Mouse (Mus musculus) right cerebral cortex, postnatal 36 days (tissue): ENCODE measurements around the gene Mdm1.

Source experiments
- DNase-seq, 2 experiments: peaks; one replicate each; pipeline ENCODE4 v3.0.0; 2022; ENCODE audit warnings: low spot score in 2 of 2, mixed read lengths in 1 of 2

Mdm1 gene

DNA sequence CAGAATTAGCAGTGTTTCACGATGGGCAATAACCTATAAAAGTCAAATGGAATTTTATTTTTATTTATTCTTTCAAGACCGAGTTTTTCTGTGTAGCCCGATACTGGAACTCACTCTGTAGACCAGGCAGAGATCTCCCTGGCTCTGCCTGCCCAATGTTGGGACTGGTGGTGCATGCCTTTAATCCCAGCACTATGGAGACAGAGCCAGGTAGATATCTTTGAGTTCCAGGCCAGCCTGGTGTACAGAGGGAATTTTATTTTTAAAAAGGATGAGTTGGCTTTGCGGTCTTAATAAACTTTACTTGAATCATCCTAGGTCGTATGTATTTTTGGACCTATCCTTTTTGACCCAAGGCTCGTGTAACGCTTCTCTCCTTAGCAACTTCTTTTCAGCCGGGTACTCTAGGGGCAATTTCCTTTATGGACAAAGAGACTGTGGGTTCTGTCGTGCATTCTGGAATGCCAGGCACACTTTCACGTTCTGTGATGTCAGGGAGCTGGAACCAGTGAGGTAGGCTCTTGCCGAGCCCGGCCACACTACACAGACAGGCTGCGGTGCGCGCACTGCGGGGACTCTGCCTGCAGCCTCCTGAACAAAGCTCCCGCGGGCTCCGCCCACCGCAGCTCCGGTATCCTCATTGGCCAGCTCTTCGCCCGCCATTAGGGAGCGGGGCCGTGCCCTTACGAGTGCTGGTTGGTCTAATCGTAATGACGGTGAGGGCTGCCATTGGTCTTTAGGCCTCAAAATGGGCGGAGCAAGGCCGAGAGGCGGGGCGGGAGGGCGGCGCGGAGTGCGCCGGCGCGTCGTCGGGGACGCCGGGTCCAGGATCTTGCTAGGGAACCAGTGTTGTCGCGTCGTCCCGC lies at the start of gene Mdm1:
Gene Mdm1, plus strand, starts transcription at position 794 of the 866 bp plus-strand sequence.
- peak; percentile 96 to 98 for DNase-seq

DNA sequence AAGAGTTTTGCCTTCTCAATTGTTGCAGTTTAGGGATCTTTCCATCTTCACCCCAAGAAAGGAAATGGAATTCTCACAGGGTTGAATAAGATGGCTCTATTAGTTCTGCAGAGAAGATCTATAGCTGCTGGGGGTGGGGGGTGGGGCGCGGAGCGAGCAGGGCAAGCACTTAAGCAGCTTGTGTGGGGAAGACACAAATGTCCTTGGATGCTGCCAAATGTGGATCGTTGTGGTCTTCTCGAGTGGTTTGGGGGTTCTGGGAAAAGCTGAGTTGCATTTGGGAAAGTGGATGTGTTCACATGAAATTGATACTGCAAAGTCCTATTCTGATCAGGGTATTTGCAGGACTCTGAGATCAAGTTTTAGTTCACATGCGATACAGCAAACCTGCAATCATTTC lies 48.9 kb upstream of the Mdm1 start:
- DNase-seq = no peak

DNA sequence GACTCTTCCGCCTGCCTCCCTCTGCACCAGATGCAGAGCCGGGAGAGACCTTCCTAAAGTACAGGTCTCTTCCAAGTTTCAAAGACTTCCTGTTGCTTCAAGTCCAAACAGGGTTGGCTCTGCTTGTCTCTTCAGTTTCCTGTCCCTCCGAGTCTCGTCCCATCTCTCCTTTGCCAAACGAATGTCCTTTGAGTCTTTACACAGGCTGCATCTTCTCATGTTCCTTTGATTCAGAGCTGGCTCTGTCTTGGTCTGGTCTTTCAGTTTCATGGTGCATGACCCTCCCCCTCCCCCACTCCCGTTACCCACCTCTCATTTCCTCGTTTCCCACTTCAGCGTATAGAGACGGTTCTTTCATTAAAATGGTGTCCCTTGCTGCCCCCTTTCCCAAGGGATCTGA lies 47.9 kb upstream of the Mdm1 start:
- no peak for DNase-seq

DNA sequence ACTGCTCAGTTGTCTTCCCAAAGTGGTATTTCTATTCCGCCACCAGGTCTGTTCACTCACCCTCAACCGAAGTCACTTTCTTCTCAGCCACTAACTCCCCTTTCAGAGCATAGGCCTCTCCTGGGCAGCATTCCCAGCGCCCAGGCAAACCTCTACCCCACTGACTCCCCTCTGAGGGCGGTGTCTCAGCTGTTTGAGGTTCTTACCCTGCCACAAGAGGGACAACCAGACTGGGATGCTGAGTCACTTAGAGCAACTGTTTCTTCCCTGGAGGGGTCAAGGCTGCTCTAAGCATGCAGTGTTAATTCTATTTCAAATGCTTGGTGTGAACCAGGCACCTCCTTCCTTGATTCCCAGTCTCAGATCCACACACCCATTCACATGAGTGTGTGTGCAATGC lies 46.8 kb upstream of the Mdm1 start:
- no peak for DNase-seq

DNA sequence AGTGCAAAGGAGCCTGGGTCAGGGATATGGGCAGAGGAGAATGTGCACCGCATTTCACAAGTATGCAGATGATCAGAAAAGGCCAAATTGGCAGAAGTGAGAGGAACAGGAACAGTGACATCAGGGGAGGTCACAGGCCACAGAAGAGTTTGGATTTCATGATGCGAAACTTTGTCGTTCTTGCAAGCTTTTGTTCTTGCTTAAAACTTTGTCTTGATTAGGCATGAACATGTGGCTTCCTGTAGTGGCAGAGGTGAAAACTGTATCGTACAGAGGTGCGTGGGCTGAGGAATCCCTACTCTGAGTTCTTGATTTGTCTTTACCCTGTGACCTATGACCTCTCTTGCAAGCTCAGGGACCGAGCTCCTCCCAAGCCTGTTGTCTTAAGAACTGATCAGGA lies 45.4 kb upstream of the Mdm1 start:
- DNase-seq = no peak

DNA sequence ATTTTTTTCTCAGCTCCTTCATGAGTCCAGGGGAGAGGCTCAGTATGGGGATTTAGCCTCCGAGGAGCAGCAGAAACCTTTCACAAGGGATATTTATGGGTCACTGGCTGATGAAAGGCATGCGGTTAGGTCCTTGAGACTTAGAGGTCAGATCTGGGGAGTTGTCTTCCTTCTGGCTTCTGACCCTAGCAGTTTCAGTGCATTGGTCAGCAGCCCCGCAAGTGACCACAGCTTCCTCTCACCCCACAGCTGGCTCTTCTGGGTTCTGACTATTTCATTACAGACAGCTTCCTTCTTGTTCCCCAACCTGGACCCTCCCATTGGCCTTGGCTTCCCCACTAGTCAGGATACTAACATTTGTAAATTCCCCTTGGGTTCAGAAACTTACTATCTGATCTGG lies 43.7 kb upstream of the Mdm1 start:
- no peak for DNase-seq

DNA sequence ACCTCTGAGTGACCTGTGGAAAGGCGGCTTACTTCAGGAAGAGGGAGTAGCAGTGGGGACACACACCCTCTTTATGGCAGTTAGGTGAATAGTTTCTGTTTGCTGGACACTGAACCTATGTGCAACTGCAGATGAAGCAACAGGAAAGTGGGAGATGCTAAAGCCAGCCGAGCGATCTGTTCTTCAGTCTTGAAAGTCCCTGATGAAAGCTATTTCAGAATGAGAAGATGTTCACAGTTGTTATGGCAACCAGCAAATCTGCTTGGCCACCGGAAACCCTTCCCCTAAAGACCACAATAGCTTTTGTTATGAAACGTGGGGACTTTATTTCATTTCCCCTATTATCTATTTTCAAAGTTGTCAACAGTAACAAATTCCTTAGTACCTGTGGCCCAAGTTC lies 41.0 kb upstream of the Mdm1 start:
- DNase-seq = no peak

DNA sequence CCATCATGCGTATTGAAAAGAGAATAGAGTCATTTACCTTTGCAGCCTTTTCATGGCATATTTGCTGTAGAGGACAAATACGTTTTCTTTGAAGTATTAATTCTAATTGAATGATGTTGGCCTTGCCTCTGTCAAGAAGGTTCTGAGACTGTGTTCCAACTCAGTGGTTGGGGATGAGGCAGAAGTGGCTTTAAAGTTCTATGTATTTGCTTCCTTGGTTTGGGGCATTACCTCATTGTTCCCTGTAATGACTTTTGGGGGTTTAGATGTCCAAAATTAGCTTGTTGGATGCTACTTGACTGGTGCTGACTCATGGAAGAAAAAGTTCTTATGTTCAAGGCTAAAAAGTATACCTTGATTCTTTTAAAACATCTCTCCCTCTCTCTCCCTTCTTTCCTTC lies 40.6 kb upstream of the Mdm1 start:
- no peak for DNase-seq

DNA sequence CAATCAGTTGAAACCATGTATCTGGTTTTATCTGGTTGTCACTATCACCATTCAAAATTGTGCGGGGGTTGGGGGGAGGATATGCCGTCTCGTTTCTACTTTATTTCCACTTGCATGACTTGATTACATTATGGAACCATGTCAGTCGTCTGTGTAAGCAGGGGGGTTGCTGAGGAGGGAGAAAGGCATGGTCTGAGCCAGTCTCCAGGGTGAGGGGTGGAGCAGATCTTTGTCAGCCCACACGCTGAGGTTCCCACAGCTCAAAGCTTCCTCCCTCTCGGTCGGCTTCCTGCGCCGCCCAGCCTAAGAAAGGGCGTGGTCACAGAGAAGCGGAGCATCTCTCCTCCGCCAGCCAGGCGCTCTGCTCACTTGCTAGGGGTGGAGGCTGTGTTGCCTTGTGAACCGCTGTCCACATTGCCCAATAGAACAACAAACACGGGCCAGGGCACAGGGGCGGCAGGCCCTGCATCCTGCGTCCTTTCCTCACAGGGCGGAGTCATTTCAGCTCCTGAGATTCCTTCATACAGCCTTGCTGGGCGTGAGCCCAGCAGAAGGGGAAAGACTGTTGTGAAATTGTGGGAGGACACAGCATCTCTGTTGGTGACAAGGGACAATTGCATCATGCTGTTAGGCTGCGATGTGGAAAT lies 38.5 kb upstream of the Mdm1 start:
- peak; percentile 75 to 78 for DNase-seq

DNA sequence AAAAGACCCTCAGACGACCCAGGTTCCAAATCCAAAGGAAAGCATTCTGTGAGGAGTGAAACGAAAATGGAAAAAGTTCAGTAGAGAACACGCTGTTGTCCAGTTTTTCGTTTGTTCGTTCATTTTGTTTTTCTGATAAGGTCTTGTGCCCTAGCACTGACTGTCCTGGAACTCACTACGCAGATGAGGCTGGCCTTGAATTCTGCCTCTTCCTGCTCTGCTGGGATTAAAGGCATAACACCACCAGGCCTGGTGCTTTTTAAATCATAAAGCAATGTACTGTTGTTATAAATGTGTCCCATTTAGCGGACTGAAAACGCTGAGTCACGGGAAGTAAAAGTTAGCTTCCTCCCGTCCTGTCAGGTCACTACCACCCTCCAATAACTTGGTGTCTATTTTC lies 37.7 kb upstream of the Mdm1 start:
- DNase-seq = no peak

DNA sequence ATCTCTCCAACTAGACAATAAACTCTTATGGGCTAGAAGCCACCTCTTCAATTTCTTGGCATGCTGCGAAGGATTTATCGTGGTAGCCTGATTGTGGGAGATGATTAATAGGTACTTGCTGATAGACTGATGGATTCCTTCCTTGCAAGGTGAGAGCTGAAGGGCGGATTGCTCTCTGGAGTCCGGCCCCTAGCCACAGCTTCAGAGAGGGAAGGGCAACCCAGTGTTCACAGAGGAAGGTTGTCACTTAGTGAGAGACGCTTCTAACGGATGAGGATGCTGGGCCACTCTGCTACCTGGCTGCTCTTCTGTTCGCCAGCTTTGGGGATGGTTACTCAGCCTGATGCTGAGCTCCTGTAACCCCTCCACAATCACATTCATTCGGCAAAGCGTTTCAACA lies 34.6 kb upstream of the Mdm1 start:
- no peak for DNase-seq

DNA sequence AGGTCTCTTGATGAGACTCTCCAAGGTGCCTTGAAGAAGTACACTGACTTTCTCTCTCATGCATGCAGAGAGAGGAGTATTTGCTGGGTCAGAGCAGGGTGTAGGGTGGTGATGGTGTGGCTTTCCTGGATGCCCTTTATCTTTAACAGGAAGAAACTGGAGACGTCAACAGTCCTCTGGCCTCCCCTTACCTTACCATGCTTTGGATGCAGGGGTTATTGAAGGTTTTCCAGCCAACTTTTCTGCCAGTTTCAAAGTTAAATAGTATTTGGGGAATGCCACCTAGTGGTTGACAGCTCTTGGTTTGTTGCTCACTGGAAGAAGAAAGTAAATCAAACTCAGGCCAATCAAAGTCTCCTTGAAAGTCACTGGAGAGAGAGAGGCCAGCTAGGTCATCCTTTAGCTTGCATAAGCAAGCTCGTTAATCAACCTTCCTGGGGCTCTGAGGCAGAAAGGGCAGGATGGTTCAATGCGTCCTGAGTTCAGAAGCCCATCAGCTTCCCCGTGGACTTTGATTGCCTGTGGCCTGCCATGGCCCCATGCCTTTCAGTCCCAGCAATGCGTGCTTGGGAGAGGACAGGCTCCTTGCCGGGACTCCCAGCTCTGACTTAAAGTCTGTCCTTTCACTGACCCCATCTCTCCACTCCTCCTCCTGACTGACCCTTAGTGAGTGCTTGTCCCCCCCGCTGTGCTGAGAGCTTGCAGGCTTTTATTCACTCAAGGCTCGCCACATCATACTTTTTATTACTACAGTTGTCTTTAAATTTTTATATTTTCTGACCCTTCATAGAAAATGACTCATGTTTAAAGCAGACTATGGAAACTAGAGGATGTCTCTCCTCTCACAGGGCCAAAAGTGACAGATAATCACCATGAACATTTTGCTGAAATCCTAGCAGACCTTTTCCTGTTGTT lies 31.3 kb upstream of the Mdm1 start:
- DNase-seq = no peak

DNA sequence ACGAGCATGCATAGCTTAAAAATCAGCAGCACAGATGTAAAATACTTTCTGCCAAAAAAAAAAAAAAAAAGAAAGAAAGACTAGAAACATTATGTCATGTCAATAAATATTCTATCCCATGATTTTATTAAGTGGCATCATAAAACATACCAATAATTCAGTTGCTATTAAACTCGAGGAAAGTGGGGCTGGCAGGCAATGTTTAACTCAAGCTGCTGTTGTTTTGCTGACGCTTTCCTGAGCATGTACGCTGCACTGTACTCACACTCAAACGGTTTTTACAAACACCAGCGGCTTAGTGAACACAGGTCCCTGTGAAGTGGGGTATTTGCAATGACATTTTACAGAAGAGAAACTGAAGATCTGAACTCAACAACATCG lies 30.7 kb upstream of the Mdm1 start:
- no peak for DNase-seq

DNA sequence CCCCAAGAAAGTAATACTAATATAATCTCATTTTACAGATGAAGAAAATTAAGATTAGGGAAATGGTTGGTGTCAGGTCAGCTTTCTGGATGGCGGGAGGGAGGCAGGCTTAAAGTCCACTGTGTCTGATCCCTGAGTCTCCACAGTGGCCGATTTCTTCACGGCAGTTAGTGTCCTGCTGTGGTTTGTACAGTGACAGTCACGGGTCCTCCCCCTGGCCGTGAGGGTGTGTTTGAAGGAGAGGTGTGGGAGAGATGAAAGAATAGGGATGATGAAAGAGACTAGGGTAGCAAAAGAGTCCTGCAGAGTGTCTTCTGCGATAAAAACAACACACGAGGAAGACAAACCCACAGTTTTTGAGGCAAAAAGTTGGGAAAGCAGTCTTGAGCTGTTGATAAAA lies 30.0 kb upstream of the Mdm1 start:
- DNase-seq = no peak

DNA sequence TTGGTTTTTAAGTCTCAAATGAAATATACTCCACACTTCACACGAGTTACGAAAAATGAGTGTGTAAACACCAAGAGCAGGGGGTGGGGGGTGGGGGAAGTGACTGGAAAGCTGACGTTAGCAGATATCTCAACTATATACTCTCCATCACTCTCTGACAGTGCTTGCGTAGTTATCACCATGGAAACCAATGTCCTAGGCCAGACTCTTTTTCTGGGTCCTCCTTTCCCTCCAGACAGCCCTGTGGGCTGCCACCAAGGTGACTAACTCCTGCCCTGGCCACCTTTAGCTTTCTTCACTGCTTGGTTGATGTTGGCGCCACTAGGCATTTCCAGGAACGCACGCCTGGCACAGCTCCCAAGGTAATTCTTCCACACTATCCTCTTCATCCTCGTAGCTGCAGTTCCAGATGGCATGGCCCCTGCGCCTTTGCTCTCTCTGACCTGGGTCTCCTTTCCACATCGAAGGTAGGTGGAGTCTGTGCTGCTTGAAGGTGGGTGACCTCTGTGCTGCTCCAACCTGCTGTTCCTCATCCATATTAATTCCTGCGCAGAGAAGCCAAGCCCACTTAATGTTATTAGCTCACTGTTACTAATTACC lies 29.2 kb upstream of the Mdm1 start:
- DNase-seq = no peak

DNA sequence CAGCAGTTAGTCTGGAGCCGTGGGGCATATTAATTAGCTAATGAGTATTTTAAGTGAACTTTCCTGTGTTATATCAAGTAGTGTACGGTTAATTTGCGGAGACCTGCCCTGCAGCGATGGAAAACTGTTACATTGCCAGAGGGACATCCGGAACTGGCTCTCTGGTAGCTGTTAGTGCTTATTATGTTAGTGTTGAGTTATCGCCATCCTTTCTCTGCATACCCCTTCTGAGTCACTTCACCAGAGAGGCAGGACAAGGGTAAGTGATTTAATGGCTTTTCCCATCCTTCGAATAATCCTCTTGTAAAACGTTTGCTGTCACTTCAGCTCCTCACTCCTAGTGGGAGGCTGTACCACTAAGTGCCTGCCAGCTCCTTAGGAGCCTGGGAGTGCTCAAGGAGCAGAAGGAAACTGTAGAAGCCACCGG lies 28.3 kb upstream of the Mdm1 start:
- no peak for DNase-seq

DNA sequence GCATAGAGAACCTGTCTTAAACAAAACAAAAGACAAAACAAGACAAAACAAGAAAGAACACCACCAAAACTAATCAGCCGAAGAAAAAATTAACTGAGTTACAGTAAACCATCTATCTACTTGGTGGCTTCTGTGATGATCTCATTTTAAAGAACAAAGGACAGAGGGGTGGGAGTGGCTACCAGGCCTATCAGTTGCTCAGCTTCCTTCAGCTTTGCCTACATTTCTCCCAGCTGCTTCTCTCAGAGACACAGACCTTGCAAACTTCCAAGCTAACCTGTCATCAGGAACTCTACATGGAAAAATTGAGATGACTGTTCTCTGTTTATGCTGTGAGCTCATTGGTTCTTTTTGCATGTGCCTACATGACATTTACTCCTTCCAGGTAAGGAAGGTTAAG lies 27.3 kb upstream of the Mdm1 start:
- DNase-seq = no peak

DNA sequence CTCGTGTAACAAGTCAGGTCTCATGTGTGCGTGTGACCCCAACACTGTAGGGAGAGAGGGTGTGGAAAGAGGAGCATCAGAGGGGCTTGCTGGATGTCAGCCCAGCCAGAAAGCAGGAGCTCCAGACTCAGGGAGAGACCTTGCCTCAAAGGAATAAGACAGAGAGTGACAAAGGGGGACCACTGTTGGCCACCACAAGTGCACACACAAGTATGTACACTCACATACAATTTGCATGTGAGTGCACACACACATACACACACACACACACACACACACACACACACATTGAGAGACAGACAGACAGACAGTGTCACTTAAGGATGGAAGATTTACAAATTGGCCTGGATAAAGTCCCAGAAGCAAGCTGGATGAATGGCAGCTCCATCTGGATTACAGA lies 25.2 kb upstream of the Mdm1 start:
- DNase-seq = no peak

DNA sequence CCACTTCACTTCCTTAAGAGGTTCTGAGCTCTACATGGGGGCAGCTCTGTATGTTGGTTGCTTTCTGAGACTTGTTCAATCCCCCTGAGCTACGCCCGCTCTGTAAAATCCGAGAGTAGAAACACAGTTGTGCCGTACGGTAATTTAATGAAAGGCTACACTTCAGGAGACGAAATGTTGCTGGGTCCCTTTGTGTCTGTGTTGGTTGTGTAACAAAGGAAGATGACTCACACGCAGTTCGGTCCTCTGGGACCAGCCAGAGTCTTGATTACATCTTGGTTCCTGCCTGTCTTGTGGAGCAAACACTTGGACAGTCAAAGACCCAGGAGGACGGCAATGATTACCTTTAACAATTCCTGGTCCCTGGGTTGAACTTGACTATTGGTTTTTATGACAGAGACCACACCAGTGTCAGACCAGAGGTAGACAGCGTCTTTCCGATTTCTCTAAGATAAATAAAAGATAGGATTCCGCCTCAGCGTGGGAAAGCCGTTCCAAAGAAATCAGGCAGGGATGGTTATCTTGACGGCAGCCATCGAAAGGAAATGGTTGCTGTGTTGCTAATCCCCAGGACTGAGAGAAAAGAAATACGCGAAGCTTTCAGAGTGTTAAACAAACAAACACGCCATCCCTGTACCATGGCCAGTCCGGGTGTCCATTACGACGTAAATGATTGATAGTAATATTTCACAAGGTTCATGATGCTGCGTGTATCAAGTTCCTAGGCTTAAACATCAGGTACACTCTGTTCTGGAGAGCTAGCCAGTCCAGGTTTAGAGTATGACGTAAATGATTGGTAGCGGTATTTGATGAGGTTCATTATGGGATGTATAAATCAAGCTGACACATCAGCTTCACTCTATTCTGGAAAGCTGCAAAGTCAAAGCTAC lies 20.3 kb upstream of the Mdm1 start:
- no peak for DNase-seq

DNA sequence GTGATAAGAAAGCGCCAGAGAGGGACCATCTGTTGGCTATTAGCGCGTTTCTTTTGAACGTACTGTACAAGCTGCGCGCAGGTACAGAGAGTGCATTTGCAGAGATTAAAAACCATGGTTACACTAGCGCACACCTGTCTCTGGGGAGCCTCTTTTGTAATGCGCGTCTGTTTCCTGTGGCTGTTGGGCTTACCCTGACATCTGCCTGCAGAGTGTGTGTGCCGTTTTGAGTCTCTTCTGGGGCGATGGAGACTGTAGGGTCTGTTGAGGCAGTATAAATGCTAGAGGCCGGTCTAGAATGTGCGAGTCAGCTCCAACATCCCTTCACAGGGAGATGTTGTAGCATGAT lies 19.7 kb upstream of the Mdm1 start:
- no peak for DNase-seq
